In the genomic region with DNA sequence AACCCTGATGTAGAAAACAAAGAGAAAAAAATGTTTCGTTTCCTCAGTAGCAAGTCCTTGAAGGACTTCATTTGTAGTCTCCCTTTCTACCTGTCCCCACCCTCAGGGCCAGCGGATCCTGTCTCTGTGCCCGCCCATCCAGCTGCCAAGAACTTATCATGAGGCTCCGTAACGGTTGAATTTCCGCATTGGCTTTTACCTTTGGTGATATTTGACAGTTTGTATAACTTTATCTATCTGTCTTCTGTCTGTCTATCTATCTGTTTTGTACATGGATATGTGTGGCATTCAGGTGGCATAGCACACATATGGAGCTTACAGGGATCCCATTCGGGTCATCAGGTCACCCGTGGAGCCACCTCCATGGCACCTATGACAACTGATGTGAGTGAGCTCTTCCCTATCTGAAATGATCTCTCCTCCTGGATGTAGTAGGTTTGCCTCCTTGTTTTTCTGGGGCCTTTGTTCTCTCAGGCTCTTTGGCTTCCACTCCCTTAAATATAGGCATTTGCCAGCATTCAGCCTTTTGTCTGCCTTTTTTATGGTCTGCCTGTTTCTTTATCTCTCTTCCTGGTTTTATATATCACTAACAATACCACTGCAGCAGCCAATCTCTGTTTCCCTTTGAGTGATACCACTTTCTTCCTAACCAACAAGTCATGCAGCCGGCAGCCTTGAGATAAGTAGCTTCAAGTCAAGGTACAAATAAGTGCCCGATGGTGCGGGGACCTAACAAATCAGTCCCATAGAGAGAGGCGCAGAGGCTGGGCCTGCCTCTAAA, we compare ENCODE assay signal across 20 mouse cellular contexts. TPM values are rescaled to one million over a fixed set of nuclear protein-coding genes. Genes with fewer than 3 reads are reported as not detected.
DNase-seq lines count a peak whose midpoint lies in the region; ATAC-seq lines count a peak whose summit lies in the region.
"Had no signal": no experiment of that assay in that cellular context is flagged by ENCODE, and none has a peak within 500 bp of the region (broad histone marks: within the 10 kb centered on the region; RNA-seq: fewer than 3 reads in every experiment).

No protein-coding gene starts in this region.

- no peak overlapping the region for H3K4me3 ChIP-seq in midbrain, embryonic 11.5 days (ENCODE audit: low read depth, low read length)
- H3K4me3 ChIP-seq in midbrain, embryonic 16.5 days (ENCODE audit: low read depth, low read length), result no peak overlapping the region
- H3K4me3 ChIP-seq in intestine, embryonic 15.5 days (replicated peaks), result no peak overlapping the region
- H3K4me3 ChIP-seq in liver, embryonic 16.5 days (ENCODE audit: low read depth, low read length), result no peak overlapping the region
- H3K4me3 ChIP-seq: lung, embryonic 15.5 days; neural tube, embryonic 15.5 days had no signal

- H3K27me3 ChIP-seq in midbrain, embryonic 11.5 days (ENCODE audit: control insufficient read depth, insufficient read depth, low read length), result no peaks in the 10 kb centered on the region
- H3K27me3 ChIP-seq in midbrain, embryonic 16.5 days (ENCODE audit: control insufficient read depth, insufficient read depth, low read depth, low read length), result no peaks in the 10 kb centered on the region
- H3K27me3 ChIP-seq in intestine, embryonic 15.5 days (replicated peaks), result no peaks in the 10 kb centered on the region
- no peaks in the 10 kb centered on the region for H3K27me3 ChIP-seq in liver, embryonic 16.5 days (ENCODE audit: control insufficient read depth, insufficient read depth, low read depth, low read length)
- H3K27me3 ChIP-seq: lung, embryonic 15.5 days; neural tube, embryonic 15.5 days had no signal

- WGBS in midbrain, embryonic 11.5 days, result 85% methylated on average over 12 of the region's 12 CpGs
- 91% methylated on average over 12 of the region's 12 CpGs for WGBS in midbrain, embryonic 16.5 days
- 73% methylated on average over 12 of the region's 12 CpGs for whole genome bisulfite sequencing in intestine, embryonic 15.5 days
- 29% methylated on average over 12 of the region's 12 CpGs for WGBS in liver, embryonic 16.5 days (ENCODE audit: insufficient replicate concordance)

- no peak overlapping the region for H3K9ac ChIP-seq in midbrain, embryonic 11.5 days (ENCODE audit: low read length)
- no peak overlapping the region for H3K9ac ChIP-seq in midbrain, embryonic 16.5 days (ENCODE audit: low read depth, low read length)
- H3K9ac ChIP-seq in intestine, embryonic 15.5 days, result no peak overlapping the region
- no peak overlapping the region for H3K9ac ChIP-seq in liver, embryonic 16.5 days (ENCODE audit: low read depth, low read length)
- H3K9ac ChIP-seq: lung, embryonic 15.5 days; neural tube, embryonic 15.5 days had no signal

- no peaks in the 10 kb centered on the region for H3K36me3 ChIP-seq in midbrain, embryonic 11.5 days (ENCODE audit: control insufficient read depth, insufficient read depth, low read length)
- no peaks in the 10 kb centered on the region for H3K36me3 ChIP-seq in midbrain, embryonic 16.5 days (ENCODE audit: control insufficient read depth, insufficient read depth, low read length)
- H3K36me3 ChIP-seq in intestine, embryonic 15.5 days, result 0 out of 2 replicates have a peak, but pooled peaks cover 3% of the 10 kb centered on the region
- no peaks in the 10 kb centered on the region for H3K36me3 ChIP-seq in liver, embryonic 16.5 days (ENCODE audit: control insufficient read depth, insufficient read depth)
- H3K36me3 ChIP-seq: lung, embryonic 15.5 days; neural tube, embryonic 15.5 days had no signal

- ATAC-seq in midbrain, embryonic 11.5 days (ENCODE audit: low FRiP score), result no peak
- no peak for ATAC-seq in midbrain, embryonic 16.5 days
- ATAC-seq in intestine, embryonic 15.5 days, result peak; percentile 81
- ATAC-seq in liver, embryonic 16.5 days (ENCODE audit: low read depth), result peak; percentile 27; the same call in 1 of the 2 replicates
- no peak for ATAC-seq in CD4-positive, CD25-positive, alpha-beta regulatory T cell, adult 4 months
- ATAC-seq in granulocyte monocyte progenitor cell, adult 5-6 weeks (replicated peaks; ENCODE audit: poor library complexity, severe bottlenecking), result no peak

- no peaks in the 10 kb centered on the region for H3K4me1 ChIP-seq in midbrain, embryonic 11.5 days (ENCODE audit: control insufficient read depth, insufficient read depth, low read length)
- H3K4me1 ChIP-seq in midbrain, embryonic 16.5 days (ENCODE audit: control insufficient read depth, insufficient read depth, low read length), result no peaks in the 10 kb centered on the region
- peaks cover 14% of the 10 kb centered on the region for H3K4me1 ChIP-seq in intestine, embryonic 15.5 days (replicated peaks)
- H3K4me1 ChIP-seq in liver, embryonic 16.5 days (ENCODE audit: control insufficient read depth, low read depth, low read length), result peaks cover 56% of the 10 kb centered on the region
- H3K4me1 ChIP-seq: neural tube, embryonic 15.5 days had no signal

- DNase-seq in midbrain, embryonic 11.5 days (ENCODE audit: low spot score, missing footprints), result peak; percentile 81
- DNase-seq in kidney, postnatal 14 days, result no peak
- DNase-seq in gastrocnemius, adult 18-20 months (ENCODE audit: low spot score), result no peak
- DNase-seq: adrenal gland, postnatal 25 days; cerebellum, postnatal 10 days; gastrocnemius, postnatal 14 days; kidney, adult 11 months; kidney, postnatal 4 days; left cerebral cortex, postnatal 4 days; thymus, postnatal 4 days had no signal

- no peak overlapping the region for H3K27ac ChIP-seq in midbrain, embryonic 11.5 days (ENCODE audit: low read depth, low read length)
- H3K27ac ChIP-seq in midbrain, embryonic 16.5 days (ENCODE audit: low read length), result no peak overlapping the region
- H3K27ac ChIP-seq in intestine, embryonic 15.5 days, result peak overlapping the region; percentile 83
- peak overlapping the region; percentile 60 for H3K27ac ChIP-seq in liver, embryonic 16.5 days (ENCODE audit: low read length)
- H3K27ac ChIP-seq: lung, embryonic 15.5 days; neural tube, embryonic 15.5 days had no signal

- no peaks in the 10 kb centered on the region for H3K9me3 ChIP-seq in midbrain, embryonic 11.5 days (ENCODE audit: control insufficient read depth, low read length)
- H3K9me3 ChIP-seq in midbrain, embryonic 16.5 days (replicated peaks; ENCODE audit: control insufficient read depth, low read length, poor library complexity, severe bottlenecking), result no peaks in the 10 kb centered on the region
- H3K9me3 ChIP-seq in intestine, embryonic 15.5 days, result no peaks in the 10 kb centered on the region
- H3K9me3 ChIP-seq in liver, embryonic 16.5 days (replicated peaks; ENCODE audit: control insufficient read depth, low read length), result no peaks in the 10 kb centered on the region
- H3K9me3 ChIP-seq: lung, embryonic 15.5 days; neural tube, embryonic 15.5 days had no signal

- no peak overlapping the region for H3K4me2 ChIP-seq in midbrain, embryonic 11.5 days
- H3K4me2 ChIP-seq in midbrain, embryonic 16.5 days (ENCODE audit: low read length), result no peak overlapping the region
- no peak overlapping the region for H3K4me2 ChIP-seq in intestine, embryonic 15.5 days (replicated peaks)
- H3K4me2 ChIP-seq in liver, embryonic 16.5 days (ENCODE audit: low read depth, low read length), result peak overlapping the region; percentile 24
- H3K4me2 ChIP-seq: lung, embryonic 15.5 days; neural tube, embryonic 15.5 days had no signal

RNA-seq across cellular contexts. Expression of a gene that starts 23.0 kb away (rescaled TPM):
- polyA plus RNA-seq in midbrain, embryonic 11.5 days (2014; fragmentation: Nextera tagmentation; extraction: Ambion mirVana), result 30.9 and 32.3 TPM in 2 replicates
- polyA plus RNA-seq in midbrain, embryonic 16.5 days (2015; fragmentation: Nextera tagmentation; extraction: Ambion mirVana), result 40.5 and 43.8 TPM in 2 replicates
- 134 and 145 TPM in 2 replicates for polyA plus RNA-seq in intestine, embryonic 15.5 days (2015; fragmentation: Nextera tagmentation; extraction: Ambion mirVana)
- 80.1 and 88.6 TPM in 2 replicates for polyA plus RNA-seq in liver, embryonic 16.5 days (2015; fragmentation: Nextera tagmentation; extraction: Ambion mirVana)
- 10 to 100 TPM; 33.5 to 35.0 TPM for polyA plus RNA-seq in CD4-positive, CD25-positive, alpha-beta regulatory T cell, adult 4 months (2017; shearing (Covaris generic))
- 38.3 and 52.1 TPM in 2 replicates for total RNA-seq in granulocyte monocyte progenitor cell, adult 5-6 weeks (2014; fragmentation: Nextera tagmentation)
- 23.1 and 29.3 TPM in 2 replicates for total RNA-seq in granulocyte monocyte progenitor cell, adult 5-6 weeks (2017)
- 10 to 100 TPM; 14.4 to 17.8 TPM for total RNA-seq in gastrocnemius, adult 18-20 months (2021)

RNA-seq across cellular contexts. Expression of a gene that starts 26.2 kb away (rescaled TPM):
- 215 and 219 TPM in 2 replicates for polyA plus RNA-seq in midbrain, embryonic 11.5 days (2014; fragmentation: Nextera tagmentation; extraction: Ambion mirVana)
- polyA plus RNA-seq in midbrain, embryonic 16.5 days (2015; fragmentation: Nextera tagmentation; extraction: Ambion mirVana), result 95.3 and 101 TPM in 2 replicates
- 225 and 231 TPM in 2 replicates for polyA plus RNA-seq in intestine, embryonic 15.5 days (2015; fragmentation: Nextera tagmentation; extraction: Ambion mirVana)
- 105 and 121 TPM in 2 replicates for polyA plus RNA-seq in liver, embryonic 16.5 days (2015; fragmentation: Nextera tagmentation; extraction: Ambion mirVana)
- 100 to 1,000 TPM; 465 to 483 TPM for polyA plus RNA-seq in CD4-positive, CD25-positive, alpha-beta regulatory T cell, adult 4 months (2017; shearing (Covaris generic))
- total RNA-seq in granulocyte monocyte progenitor cell, adult 5-6 weeks (2014; fragmentation: Nextera tagmentation), result 201 and 231 TPM in 2 replicates
- 193 and 209 TPM in 2 replicates for total RNA-seq in granulocyte monocyte progenitor cell, adult 5-6 weeks (2017)
- 10 to 100 TPM; 58.4 to 60.4 TPM for total RNA-seq in gastrocnemius, adult 18-20 months (2021)

RNA-seq across cellular contexts. Expression of a gene that starts 26.3 kb away (rescaled TPM):
- 343 and 353 TPM in 2 replicates for polyA plus RNA-seq in midbrain, embryonic 11.5 days (2014; fragmentation: Nextera tagmentation; extraction: Ambion mirVana)
- 240 and 245 TPM in 2 replicates for polyA plus RNA-seq in midbrain, embryonic 16.5 days (2015; fragmentation: Nextera tagmentation; extraction: Ambion mirVana)
- polyA plus RNA-seq in intestine, embryonic 15.5 days (2015; fragmentation: Nextera tagmentation; extraction: Ambion mirVana), result 497 and 503 TPM in 2 replicates
- polyA plus RNA-seq in liver, embryonic 16.5 days (2015; fragmentation: Nextera tagmentation; extraction: Ambion mirVana), result 206 and 214 TPM in 2 replicates
- polyA plus RNA-seq in CD4-positive, CD25-positive, alpha-beta regulatory T cell, adult 4 months (2017; shearing (Covaris generic)), result 10 to 100 TPM; 56.1 to 59.9 TPM
- total RNA-seq in granulocyte monocyte progenitor cell, adult 5-6 weeks (2014; fragmentation: Nextera tagmentation), result 310 and 315 TPM in 2 replicates
- total RNA-seq in granulocyte monocyte progenitor cell, adult 5-6 weeks (2017), result 320 and 326 TPM in 2 replicates
- total RNA-seq in gastrocnemius, adult 18-20 months (2021), result 100 to 1,000 TPM; 134 to 155 TPM

RNA-seq across cellular contexts. Expression of a gene that starts 49.9 kb away (rescaled TPM):
- polyA plus RNA-seq in midbrain, embryonic 11.5 days (2014; fragmentation: Nextera tagmentation; extraction: Ambion mirVana), result not detected in 2 replicates
- 0.21 and 0.26 TPM in 2 replicates for polyA plus RNA-seq in midbrain, embryonic 16.5 days (2015; fragmentation: Nextera tagmentation; extraction: Ambion mirVana)
- polyA plus RNA-seq in intestine, embryonic 15.5 days (2015; fragmentation: Nextera tagmentation; extraction: Ambion mirVana), result not detected in 2 replicates
- polyA plus RNA-seq in liver, embryonic 16.5 days (2015; fragmentation: Nextera tagmentation; extraction: Ambion mirVana), result 0.04 TPM in 1 of 2 replicates, not detected in the other
- not detected for polyA plus RNA-seq in CD4-positive, CD25-positive, alpha-beta regulatory T cell, adult 4 months (2017; shearing (Covaris generic))
- not detected in 2 replicates for total RNA-seq in granulocyte monocyte progenitor cell, adult 5-6 weeks (2014; fragmentation: Nextera tagmentation)
- total RNA-seq in granulocyte monocyte progenitor cell, adult 5-6 weeks (2017), result not detected in 2 replicates
- under 1 TPM; 0.48 to 0.76 TPM for total RNA-seq in gastrocnemius, adult 18-20 months (2021)
- total RNA-seq: monocyte, adult 5-6 weeks had no signal
- polyA plus RNA-seq: heart, embryonic 14.5 days; hindbrain, embryonic 11.5 days had no signal

RNA-seq across cellular contexts. Expression of a gene that starts 52.7 kb away (rescaled TPM):
- 5.1 and 6.3 TPM in 2 replicates for polyA plus RNA-seq in midbrain, embryonic 11.5 days (2014; fragmentation: Nextera tagmentation; extraction: Ambion mirVana)
- 2.4 and 4.0 TPM in 2 replicates for polyA plus RNA-seq in midbrain, embryonic 16.5 days (2015; fragmentation: Nextera tagmentation; extraction: Ambion mirVana)
- 16.7 and 17.7 TPM in 2 replicates for polyA plus RNA-seq in intestine, embryonic 15.5 days (2015; fragmentation: Nextera tagmentation; extraction: Ambion mirVana)
- polyA plus RNA-seq in liver, embryonic 16.5 days (2015; fragmentation: Nextera tagmentation; extraction: Ambion mirVana), result 38.2 and 38.3 TPM in 2 replicates
- polyA plus RNA-seq in CD4-positive, CD25-positive, alpha-beta regulatory T cell, adult 4 months (2017; shearing (Covaris generic)), result 100 to 1,000 TPM; 187 to 310 TPM
- 169 and 206 TPM in 2 replicates for total RNA-seq in granulocyte monocyte progenitor cell, adult 5-6 weeks (2014; fragmentation: Nextera tagmentation)
- total RNA-seq in granulocyte monocyte progenitor cell, adult 5-6 weeks (2017), result 327 and 371 TPM in 2 replicates
- total RNA-seq in gastrocnemius, adult 18-20 months (2021), result 1 to 10 TPM in 1 of 2 experiments, under 1 TPM in 1; 0.90 to 1.1 TPM

Comparison
In these comparisons a context has a peak if more than half of its experiments do, and no peak if none do; other contexts are left out.
1. ATAC-seq: peak in intestine, embryonic 15.5 days (single experiment) and liver, embryonic 16.5 days (single experiment); none in midbrain, embryonic 11.5 days (single experiment), midbrain, embryonic 16.5 days (single experiment), CD4-positive, CD25-positive, alpha-beta regulatory T cell, adult 4 months (single experiment) and granulocyte monocyte progenitor cell, adult 5-6 weeks (single experiment).
2. H3K27ac ChIP-seq: peak in intestine, embryonic 15.5 days (single experiment) and liver, embryonic 16.5 days (single experiment); none in midbrain, embryonic 11.5 days (single experiment) and midbrain, embryonic 16.5 days (single experiment).